Mouse (Mus musculus): ENCODE data around the gene Crocc.
A peak's percentile ranks its signal among the peaks of the same experiment; 100 is the strongest.

Crocc gene

DNA sequence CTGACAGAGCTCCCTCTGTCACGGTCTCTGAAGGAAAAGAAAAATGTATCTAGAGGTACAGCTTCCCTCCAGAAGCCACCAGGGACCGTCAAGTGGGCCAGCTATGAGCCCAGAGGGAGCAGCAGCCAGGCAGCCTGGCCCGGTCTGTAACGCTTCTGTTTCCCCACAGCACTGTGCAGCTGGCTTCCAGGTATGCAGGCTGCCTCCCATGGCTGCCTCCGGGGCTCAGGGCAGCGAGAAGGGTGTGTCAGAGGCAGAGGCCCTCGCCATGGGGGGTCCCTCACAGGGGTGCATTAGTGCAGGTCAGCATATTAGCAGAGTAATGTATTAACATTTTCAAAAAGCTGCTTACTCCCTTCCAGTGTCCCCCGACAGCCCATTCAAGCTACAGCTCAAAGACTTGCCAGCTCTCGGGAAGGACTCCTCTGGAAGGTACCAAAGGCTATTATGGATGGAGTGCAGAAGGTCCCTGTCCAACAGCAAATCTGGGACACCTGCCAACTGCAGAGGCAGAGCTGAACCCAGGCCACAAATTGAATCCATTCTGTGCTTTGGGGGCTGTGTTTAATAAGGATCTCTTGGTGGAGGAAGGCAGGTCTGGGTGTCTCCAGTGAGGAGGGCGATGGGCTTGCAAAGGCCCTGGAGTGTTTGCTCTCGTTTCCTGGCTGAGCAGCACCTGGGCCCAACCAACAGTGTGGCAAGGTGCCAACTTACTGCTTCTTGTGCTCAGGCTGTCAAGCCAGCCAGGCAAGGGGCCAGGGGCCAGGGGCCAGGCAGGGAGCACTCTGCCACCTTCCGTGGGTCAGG, 6.6 kb upstream of the Crocc start:
- DNase-seq (ENCODE audit: low spot score in 2 of 2) = no peak

DNA sequence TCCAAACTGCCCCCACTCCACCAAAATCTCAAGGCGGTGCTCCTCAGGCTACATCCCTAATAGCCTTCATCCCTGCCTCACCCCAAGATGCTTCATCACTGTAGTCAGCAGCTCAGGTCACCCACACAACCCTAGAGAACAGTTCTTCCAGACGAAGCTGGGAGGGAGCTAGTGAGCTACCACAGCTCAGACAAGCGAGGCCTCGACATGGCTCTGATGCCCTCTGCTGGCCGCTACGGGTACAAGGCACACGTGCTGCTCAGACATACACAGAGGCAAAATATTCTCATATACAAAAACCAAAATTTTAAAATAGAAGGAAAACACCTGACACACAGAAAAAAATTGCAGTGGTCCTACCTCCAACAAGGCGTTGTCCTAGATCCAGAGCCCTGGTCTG, 4.8 kb upstream of the Crocc start:
- DNase-seq (ENCODE audit: low spot score in 2 of 2) = peak in 1 of 2 experiments; percentile 86

DNA sequence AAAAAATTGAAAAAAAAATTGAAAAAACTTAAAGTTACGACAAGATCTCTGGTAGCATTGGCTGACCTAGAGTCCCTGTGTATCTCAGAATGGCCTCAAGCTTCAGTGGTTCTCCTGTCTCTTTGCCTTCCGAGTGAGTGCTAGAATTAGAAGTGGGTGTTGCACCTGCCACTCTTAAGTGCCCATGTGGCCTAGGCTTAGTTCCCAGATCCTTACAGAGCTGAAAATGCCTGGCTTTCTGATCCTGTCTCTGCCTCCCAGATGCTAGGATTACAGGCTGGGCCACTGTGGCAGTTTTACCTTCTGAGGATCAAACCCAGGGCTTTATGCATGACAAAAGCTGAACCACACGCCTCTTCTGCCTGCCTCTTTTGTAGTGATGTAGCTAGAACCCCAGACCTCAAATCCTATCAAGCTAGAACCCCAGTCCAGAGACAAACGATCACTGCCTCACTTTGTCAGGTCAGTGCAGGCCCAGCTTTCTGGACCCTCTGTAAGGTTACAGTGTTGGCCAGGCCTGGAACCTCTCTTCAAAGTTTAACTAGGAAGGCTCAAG, 3.8 kb upstream of the Crocc start:
- DNase-seq (ENCODE audit: low spot score in 2 of 2) = no peak

DNA sequence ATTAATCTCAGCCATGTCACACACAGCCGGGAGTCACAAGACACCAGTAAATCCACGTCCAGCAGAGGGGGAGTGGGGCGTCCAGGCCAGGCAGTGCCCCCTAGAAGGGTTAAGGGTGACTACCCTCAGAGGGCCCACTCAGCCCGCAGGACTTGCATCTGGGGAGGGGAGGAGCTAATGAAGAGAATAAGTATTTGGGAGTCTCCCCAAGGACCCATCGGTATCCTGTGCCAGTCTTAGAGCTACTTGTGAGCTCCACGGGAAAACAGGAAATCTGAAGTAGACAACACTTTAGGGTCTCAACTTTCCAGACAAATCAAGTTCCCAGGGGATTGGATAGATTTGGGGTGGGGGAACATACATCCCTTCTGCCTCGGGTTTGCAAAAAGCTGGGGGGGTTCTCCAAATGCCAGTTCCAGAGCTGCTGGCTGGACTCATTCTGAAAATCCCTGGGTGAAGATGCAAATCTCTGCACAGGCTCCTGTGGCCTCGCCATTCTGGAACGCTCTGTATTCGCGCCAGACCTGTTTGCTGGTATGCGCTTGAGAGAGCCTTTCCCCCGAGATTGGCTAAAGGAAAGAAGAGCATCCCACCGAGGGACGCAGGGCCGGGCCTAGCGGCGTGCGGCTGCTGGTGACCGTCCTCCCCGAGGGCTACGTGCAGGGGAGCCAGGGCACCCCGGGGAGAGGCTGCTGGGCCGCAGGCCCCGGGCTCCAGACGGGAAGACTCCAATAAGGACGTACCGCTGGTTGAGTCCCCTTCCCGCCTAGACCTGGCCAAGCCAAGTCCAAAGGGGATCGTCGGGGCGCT, 529 bp downstream of the Crocc start:
- no peak for DNase-seq (ENCODE audit: low spot score in 2 of 2)

DNA sequence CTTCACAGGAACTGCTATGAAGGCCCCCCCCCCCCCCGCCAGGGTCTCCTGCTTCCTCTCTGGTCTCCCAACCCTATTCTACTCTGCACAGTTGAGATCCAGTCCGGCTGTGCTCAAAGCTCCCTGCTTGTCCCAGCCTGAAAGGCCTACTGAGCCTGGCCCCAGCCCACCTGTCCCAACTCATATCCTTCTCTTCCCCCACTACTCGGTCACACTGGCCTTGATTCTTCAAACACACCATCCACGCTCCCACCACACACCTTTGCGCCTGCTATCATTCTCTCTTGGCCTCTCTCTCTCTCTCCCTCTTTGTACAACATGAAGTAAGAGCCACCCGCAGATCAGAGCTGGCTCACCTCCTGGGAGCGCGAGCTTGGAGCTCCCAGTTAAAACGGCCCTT, 1.5 kb downstream of the Crocc start:
- DNase-seq (ENCODE audit: low spot score in 2 of 2) = no peak

DNA sequence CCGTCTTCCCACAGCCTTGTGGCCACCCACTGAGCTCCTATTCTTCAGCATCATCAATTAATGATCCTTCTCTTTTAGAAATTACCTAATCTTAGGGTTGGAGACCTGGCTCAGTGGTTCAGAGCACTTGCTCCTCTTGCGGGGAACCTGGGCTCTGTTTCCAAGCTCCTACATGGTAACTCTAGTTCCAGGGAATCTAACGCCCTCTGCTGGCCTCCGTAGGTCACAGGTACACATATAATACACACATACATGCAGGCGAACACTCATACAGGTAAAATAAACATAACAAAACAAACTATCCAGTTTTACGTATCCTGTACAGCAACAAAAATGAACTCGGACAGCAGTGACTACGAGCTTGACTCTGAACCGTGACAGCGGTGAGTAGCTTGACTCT, 3.4 kb downstream of the Crocc start:
- DNase-seq (ENCODE audit: low spot score in 2 of 2) = no peak

DNA sequence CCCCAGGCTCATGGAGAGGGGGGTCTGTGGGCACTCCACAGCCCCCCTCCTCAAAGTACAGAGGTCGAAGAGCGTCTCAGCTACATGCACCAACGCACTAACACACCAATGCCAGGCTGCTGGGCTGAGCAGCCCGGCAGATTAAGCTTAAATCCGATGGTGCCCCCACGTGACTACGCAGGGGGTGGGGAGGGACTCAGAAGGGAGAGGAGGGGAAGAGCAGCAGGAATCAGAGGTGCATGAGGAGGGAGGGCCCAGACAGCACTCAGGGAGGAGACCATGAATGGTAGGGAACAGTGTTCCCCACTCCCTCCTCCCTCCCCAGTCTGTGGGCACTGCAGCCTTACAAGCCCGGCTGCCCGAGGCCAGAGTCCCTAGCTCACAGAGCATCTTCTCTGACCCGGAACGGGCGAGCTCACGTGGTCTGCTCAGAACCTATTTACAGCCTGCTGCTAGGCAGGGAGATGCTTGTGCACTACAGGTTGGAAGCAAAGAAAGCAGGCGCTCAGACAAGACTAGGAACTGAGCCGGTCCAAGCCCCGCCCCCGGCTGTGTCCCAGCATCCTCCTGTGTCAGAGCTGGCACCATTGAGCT, 6.7 kb downstream of the Crocc start:
- peak; percentile 64 to 82 for DNase-seq (ENCODE audit: low spot score in 2 of 2)

DNA sequence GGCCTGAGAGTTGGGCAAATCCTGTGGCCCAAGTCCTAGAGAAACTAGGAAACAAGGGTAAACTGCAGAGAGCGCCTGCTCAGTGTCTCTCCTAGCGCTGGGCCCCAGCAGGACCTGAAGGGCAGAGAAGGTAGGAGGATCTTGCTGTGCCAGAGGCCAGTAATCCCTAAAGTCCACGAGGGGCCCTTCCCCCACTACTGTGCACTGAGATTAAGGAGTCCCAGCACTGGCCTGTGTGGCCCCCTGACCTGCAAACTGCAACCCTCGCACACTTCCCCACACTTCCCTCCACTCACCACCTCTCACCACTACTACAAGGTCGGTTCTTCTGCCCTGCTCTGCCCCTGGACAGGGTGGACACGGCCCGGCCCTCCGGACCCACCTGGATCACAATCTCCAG, 7.2 kb downstream of the Crocc start:
- DNase-seq (ENCODE audit: low spot score in 2 of 2) = no peak

DNA sequence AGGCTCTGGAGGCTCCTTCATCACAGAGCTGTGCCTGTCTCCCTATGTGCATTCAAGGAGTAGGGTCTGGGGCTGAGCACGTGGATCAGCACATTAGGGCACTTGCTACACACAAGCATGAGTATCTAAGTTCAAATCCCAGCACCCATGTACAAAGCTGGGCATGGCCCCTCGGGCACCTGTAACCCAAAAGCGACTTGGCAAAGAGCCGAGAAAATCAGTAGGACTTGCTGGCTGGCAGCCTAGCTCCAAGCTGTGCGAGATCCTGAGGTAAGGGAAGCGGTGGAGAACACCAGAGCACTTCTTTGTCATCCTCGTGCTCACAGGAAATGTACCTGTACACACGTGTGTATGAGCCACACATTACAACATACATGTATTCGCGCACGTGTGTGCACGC, 7.9 kb downstream of the Crocc start:
- no peak for DNase-seq (ENCODE audit: low spot score in 2 of 2)

DNA sequence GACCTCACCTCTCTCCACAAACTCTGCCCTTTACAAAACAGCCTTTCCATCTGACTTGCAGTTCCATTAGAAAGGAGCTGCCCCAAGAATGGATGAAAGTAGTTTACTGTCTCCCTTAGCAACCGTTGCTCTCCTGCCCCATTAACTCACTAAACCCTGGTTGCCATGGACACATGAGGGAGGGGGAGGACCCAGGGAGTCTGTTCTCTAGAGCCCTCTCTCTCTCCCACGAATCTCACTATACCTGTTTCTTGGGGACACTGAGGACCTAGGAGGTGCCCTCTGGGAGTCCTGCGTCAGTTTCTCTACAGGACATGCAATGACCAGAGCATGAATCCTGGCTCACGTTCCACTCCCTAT, 10.9 kb downstream of the Crocc start:
- peak in 1 of 2 experiments; percentile 53 for DNase-seq (ENCODE audit: low spot score in 2 of 2)

DNA sequence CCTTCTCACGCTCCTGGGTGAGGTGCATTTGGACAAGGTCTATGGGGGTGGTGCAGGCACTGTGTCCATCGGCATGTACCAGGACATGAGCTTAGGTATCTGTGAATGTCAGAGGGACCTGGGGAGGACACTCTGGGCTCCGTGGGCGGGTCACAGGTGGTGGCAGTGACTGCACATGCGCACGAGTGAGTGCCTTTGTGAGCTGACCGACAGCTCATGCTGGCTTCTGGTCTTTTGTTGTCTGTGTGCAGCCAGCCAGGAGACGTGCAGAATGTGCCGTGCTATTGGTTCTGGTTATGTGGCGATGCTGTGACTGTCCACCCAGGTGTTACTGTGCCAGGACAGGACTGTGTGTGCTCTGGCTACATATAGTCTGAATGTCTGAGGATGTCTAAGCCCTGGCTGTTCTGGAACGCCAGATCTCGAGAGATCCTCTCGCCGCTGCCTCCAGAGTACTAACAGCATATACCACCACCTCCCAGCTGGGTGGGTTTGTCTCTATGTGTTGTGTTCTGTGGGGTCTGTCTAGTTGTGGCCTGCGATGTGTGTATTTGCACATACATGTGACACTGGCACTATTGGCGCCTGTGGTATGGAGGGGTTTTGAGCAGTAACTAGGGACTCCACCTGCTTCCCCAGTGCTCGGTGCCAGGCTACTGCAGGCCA, 11.4 kb downstream of the Crocc start:
- DNase-seq (ENCODE audit: low spot score in 2 of 2) = no peak

DNA sequence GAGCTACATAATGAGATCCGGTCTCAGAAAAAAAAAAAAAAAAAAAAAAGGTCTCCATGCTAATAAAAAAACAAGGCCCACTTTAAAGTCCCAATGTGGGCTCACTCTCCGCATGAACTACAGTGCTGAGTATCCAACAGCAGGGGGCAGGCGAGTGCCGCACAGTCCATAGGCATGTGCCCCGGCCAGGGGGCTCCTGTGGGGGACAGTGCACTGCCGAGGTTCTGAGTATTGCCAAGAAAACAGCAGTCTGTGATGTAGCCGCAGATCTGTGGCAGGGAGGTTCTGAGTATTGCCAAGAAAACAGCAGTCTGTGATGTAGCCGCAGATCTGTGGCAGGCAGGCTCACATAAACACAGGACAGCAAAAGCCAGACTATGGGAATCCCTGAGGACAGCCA, 15.5 kb downstream of the Crocc start:
- no peak for DNase-seq (ENCODE audit: low spot score in 2 of 2)

DNA sequence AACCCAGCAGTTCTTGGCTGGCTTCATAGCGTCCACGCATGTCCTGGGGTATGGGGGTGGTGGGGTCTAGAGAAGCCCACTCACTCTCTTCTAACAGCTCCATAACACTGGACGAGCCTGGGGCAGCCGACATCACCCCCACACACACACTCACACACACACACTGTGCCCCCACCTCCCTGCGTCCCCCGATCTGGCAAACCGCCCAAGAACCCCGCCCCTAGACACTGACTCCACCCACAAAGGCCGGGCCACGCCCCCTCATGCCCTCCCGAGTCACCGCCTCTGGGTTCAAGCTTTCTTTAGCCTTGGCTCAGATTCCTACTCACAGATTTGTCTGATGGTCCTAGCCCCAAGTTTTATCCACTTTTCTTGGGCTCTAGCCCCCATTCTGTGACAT, 19.2 kb downstream of the Crocc start:
- DNase-seq (ENCODE audit: low spot score in 2 of 2) = no peak

DNA sequence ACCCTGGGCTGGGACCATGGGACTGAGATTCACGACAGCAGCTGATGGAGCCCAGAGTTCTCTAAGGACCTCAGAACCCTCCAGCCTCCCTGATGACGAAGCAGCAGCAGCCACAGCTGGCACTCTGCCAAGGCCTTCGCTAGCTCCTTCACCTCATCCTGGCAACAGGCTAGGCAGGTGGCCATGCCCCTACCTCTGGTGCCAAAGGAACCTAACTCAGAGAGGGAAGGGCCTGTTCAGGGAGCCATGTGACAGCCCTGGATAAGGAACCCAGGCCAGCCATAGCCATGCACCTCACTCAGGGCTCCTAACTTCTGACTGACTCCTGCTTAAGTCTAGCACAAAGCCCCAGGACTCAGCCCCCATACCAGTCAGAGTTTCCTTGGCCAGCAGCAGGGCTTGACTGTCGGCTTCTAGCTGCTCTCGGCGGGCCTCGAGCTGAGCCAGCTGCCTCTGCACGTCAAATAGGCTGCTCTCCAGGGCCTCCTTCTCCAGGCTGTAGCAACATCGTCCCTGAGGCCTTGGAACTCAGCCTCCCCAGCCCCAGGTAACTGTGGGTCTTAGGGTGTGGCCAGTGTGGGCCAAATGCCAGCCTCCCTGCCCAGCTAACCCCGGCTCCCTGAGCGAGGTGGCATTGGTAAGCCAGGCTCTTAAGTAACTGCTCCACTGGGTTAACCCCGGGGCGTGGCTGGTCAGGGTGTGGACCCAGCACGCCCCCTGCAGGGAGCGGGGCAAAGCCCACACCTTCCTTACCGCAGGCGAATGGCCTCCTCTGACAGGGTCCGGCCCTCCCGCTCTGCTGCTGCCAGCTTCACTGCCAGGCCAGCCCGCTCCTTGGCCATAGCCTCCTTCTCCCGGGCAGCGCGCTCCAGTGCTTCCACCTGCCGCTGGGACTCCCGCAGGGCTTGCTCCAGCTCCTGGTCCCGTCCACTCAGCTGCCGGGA, 26.5 kb downstream of the Crocc start:
- DNase-seq (ENCODE audit: low spot score in 2 of 2) = no peak

DNA sequence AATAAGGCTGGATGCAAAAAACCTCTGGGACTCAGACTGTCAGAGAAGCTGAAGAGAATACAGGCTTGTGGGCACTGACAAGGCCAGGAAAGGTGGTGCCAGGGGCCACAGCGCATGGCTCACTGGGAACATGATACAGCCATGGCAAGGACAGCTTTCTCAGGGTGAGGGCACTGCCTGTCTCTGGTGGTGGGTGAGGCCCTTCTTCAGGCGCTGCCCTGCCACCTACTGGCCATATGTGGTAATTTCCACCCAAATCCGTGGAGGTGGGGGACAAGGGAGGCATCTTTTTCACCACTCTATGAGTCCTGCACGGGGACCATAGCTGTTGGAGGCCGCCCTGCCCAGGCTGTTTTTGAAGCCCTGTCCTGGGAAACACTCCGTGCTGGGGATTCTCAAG, 28.6 kb downstream of the Crocc start:
- DNase-seq (ENCODE audit: low spot score in 2 of 2) = peak in 1 of 2 experiments; percentile 86

DNA sequence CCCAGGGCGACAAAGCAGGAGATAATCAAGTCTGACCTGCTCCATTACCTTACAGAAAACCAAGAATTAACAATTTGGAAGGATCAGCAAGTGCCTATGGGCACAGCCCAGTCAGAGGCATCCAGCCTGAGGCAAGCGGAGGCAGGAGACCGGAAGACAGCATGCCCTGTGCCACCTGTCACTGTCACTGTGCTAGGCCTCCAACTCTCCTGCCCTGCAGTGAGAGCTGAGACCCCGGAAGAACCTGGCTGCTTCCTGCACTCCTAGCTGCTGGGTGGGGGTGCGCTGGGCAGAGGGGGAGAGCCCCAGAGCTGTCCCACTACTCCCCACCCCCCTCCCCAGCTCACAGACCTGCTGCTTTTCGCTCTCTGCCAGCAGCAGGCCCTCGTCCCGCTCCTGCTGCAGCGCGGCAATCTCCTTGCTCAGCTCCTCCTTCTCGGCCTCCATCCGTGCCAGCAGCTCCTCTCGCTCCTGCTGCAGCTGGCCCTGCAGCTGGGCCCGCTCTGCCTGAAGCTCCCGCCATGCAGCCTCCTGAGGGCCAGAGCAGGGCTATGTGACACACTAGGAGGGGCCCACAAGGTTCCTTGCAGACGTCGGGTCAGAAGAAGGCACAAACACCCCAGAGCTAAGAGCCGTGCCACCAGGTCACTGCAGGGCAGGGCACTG, 29.7 kb downstream of the Crocc start:
- DNase-seq (ENCODE audit: low spot score in 2 of 2) = no peak

DNA sequence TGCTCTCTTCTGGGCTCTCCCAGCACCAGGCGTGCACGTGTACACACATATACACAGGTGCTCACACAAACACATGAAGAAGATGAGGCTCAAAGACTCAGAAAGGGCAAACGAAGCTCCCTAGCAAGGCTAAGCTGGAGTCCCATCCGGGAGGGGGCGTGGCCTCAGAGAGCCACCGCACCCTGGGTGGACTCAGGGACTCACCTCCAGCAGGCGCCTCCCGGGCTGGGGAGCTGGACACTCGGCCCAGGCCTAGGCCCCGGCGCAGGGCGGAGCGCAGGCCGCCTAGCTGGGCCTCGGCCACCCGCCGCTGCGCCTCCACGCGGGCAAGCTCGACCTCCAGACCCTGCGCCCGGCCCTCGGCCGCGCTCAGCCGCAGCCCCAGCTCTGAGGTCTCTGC, 35.4 kb downstream of the Crocc start:
- no peak for DNase-seq (ENCODE audit: low spot score in 2 of 2)

DNA sequence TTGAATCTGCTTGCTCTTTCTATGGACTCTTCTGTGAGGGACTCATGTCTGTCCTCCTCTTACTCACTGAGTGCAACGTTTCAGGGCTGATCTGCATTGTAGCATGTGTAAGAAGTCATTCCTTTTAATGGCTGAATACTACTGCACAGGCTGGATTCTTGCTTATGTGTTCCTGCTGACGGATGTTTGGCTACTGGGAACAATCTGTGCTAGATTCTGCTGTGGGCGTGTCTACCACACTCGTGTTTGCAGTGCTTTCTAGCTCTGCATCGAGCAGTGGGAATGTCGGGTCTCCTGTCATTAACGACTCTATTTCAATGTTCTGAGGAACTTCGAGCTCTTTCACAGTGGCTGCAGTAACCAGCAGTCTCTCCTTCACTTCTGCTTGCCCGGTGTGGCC, 36.3 kb downstream of the Crocc start:
- DNase-seq (ENCODE audit: low spot score in 2 of 2) = no peak

DNA sequence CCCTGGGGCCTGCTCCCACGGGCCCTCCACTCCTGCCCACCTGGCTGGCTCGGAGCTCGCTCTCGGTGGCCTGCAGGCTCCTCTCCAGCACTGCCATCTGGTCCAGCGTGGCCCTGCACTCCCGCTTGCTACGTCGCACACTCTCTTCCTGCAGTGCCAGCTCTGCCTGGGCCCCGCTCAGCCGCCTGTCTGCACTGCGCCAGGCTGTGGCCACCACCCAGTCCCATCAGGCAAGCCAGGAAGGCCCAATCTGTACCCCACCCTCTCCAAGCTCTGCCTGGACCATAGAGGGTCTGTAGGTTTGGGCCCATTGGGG, 38.8 kb downstream of the Crocc start:
- no peak for DNase-seq (ENCODE audit: low spot score in 2 of 2)

DNA sequence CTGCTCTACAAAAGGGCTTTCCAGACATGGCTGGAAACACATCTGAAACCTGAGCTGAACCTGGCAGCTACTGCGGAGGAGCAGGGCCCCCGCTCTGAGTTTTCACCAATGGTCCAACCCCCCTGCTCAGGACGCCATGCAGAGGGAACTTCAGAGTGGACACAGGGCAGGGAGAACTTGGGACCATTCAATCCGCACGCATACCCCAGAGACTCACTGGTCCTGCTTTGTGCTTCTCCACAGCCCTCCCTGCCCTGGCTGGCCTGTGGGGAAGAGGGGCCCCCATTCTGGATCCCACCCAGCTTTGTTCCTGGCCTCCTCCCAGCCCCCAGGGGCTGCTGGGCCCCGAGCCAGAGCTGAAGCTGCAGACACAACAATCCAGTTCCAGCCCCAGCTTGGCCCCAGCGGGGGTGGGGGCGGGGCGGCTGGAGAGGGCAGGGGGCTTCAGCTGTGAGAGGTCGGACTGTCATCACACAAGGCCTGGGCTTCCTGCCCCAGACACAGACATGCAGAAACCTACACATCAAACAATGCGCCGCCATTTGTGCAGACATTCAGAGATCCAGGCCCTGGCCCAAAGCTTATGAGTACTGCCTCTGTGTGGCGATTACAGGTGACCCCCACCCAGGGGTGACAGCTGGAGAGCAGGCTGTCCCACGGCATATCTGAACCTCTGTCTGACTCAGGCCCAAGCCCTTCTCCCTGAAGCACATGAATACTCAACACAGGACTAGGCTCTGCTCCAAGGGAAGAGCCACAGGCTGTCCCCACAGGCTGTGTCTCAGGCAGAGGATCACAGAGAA, 39.3 kb downstream of the Crocc start:
- no peak for DNase-seq (ENCODE audit: low spot score in 2 of 2)
